Mouse (Mus musculus) myocyte (in vitro differentiated cells): ENCODE measurements at regions not wholly inside any gene's neighbourhood (a gene's known extent, or its start where the extent isn't known, plus 50 kb on each side); places are given as distances from the start of the nearest gene placed in this dataset.

ENCODE experiments used
- H3K27me3 ChIP-seq: one replicate; pipeline ENCODE4 v1.6.1; 2011; ENCODE audit not compliant: control insufficient read depth, insufficient read depth, insufficient read length
- H3K36me3 ChIP-seq: one replicate; pipeline ENCODE4 v1.6.1; 2011; ENCODE audit not compliant: control insufficient read depth, insufficient read depth
- H3K4me2 ChIP-seq: one replicate; pipeline ENCODE4 v1.6.1; 2011; ENCODE audit warnings: low read depth, control low read depth
- H3K4me3 ChIP-seq: one replicate; pipeline ENCODE4 v1.5.1; 2011; ENCODE audit warnings: mild to moderate bottlenecking, control low read depth, moderate library complexity
- H3K79me2 ChIP-seq: one replicate; pipeline ENCODE4 v1.6.1; 2011; ENCODE audit not compliant: control insufficient read depth, insufficient read depth
- H3ac ChIP-seq: one replicate; pipeline ENCODE4 v1.6.1; 2011; ENCODE audit not compliant: control insufficient read depth, insufficient read length
- CEBPB ChIP-seq: IDR thresholded peaks from 2 replicates; pipeline ENCODE4 v1.6.1; 2011; ENCODE audit warnings: mild to moderate bottlenecking, moderate library complexity; ENCODE audit not compliant: poor library complexity, insufficient read depth, severe bottlenecking
- E2F4 ChIP-seq: IDR thresholded peaks from one replicate; pipeline ENCODE4 v1.6.1; 2011; ENCODE audit warnings: mild to moderate bottlenecking, control low read depth, moderate library complexity; ENCODE audit not compliant: insufficient read depth
- MAX ChIP-seq: IDR thresholded peaks from one replicate; pipeline ENCODE4 v1.6.1; 2011; ENCODE audit warnings: low read depth, mild to moderate bottlenecking, control low read depth
- MYOD1 ChIP-seq, 3 experiments: IDR thresholded peaks; one replicate each; pipeline ENCODE4 v1.6.1; 2011; ENCODE audit warnings: control low read depth in 2 of 3, low read depth in 2 of 3, mild to moderate bottlenecking in 2 of 3, moderate library complexity in 1 of 3; ENCODE audit not compliant: insufficient read length in 2 of 3, control insufficient read depth in 1 of 3
- MYOG ChIP-seq, 3 experiments: IDR thresholded peaks; one replicate each; pipeline ENCODE4 v1.6.1; 2011; ENCODE audit warnings: control low read depth in 2 of 3, low read depth in 2 of 3, mild to moderate bottlenecking in 2 of 3; ENCODE audit not compliant: insufficient read length in 2 of 3, control insufficient read depth in 1 of 3, insufficient read depth in 1 of 3
- POLR2A ChIP-seq: IDR thresholded peaks from one replicate; pipeline ENCODE4 v1.6.1; 2011; ENCODE audit warnings: low read depth, mild to moderate bottlenecking, control low read depth, moderate library complexity; ENCODE audit not compliant: insufficient read length
- POLR2AphosphoS2 ChIP-seq: IDR thresholded peaks from one replicate; pipeline ENCODE4 v1.6.1; 2011; ENCODE audit warnings: low read depth, control low read depth; ENCODE audit not compliant: insufficient read length
- REST ChIP-seq: IDR thresholded peaks from one replicate; pipeline ENCODE4 v1.6.1; 2011; ENCODE audit warnings: mild to moderate bottlenecking, control low read depth, moderate library complexity; ENCODE audit not compliant: insufficient read depth, insufficient read length
- SRF ChIP-seq: IDR thresholded peaks from one replicate; pipeline ENCODE4 v1.6.1; 2011; ENCODE audit warnings: low read depth; ENCODE audit not compliant: control insufficient read depth, insufficient read length
- TCF12 ChIP-seq: IDR thresholded peaks from one replicate; pipeline ENCODE4 v1.6.1; 2011; ENCODE audit warnings: mild to moderate bottlenecking, control low read depth; ENCODE audit not compliant: poor library complexity, insufficient read depth, severe bottlenecking
- TCF3 ChIP-seq: IDR thresholded peaks from one replicate; pipeline ENCODE4 v1.6.1; 2011; ENCODE audit warnings: low read depth, control low read depth; ENCODE audit not compliant: insufficient read length
- USF1 ChIP-seq: IDR thresholded peaks from one replicate; pipeline ENCODE4 v1.6.1; 2011; ENCODE audit warnings: low read depth, mild to moderate bottlenecking, control low read depth, moderate library complexity

- Histone ChIP-seq H3K79me2 (no peaks in the 10 kb centered on the region), H3ac (no peak overlapping the region), H3K4me3 (no peak overlapping the region), H3K27me3 (no peaks in the 10 kb centered on the region), H3K4me2 (no peak overlapping the region), H3K36me3 (no peaks in the 10 kb centered on the region)
- TF ChIP-seq TCF3 (no peak), MAX (no peak), MYOD1 (IDR thresholded peaks at IDR 0.05; ENCODE audit: control insufficient read depth in 1 of 3, insufficient read length in 2 of 3, low read depth in 2 of 3) (no peak), MYOG (IDR thresholded peaks at IDR 0.05; ENCODE audit: control insufficient read depth in 1 of 3, insufficient read depth in 1 of 3, insufficient read length in 2 of 3, low read depth in 2 of 3) (no peak), CEBPB (no peak), TCF12 (no peak), SRF (no peak), POLR2AphosphoS2 (no peak), E2F4 (no peak), REST (no peak), USF1 (no peak), POLR2A (no peak)
Observed at GRCm38 (mm10) chr16:55379996-55380395, 82.2 kb upstream of the Zpld1 start.

GRCm38 (mm10) chr16:55379189-55379588 is 81.4 kb upstream of the Zpld1 start:
- no peak for TF ChIP-seq TCF12
- TF ChIP-seq MYOD1 (IDR thresholded peaks at IDR 0.05; ENCODE audit: control insufficient read depth in 1 of 3, insufficient read length in 2 of 3, low read depth in 2 of 3) = no peak
- no peak for TF ChIP-seq MAX
- no peak for TF ChIP-seq REST
- no peak overlapping the region for H3K4me2 ChIP-seq
- H3K79me2 ChIP-seq = no peaks in the 10 kb centered on the region
- H3K4me3 ChIP-seq = no peak overlapping the region
- H3K27me3 ChIP-seq = no peaks in the 10 kb centered on the region
- no peaks in the 10 kb centered on the region for H3K36me3 ChIP-seq
- no peak overlapping the region for H3ac ChIP-seq

GRCm38 (mm10) chr16:55378701-55379100 is 80.9 kb upstream of the Zpld1 start:
- H3K79me2 ChIP-seq = no peaks in the 10 kb centered on the region
- TF ChIP-seq MYOD1 (IDR thresholded peaks at IDR 0.05; ENCODE audit: control insufficient read depth in 1 of 3, insufficient read length in 2 of 3, low read depth in 2 of 3) = no peak
- no peak for TF ChIP-seq USF1
- TF ChIP-seq MYOG (IDR thresholded peaks at IDR 0.05; ENCODE audit: control insufficient read depth in 1 of 3, insufficient read depth in 1 of 3, insufficient read length in 2 of 3, low read depth in 2 of 3) = no peak
- TF ChIP-seq SRF = no peak
- H3ac ChIP-seq = no peak overlapping the region
- no peaks in the 10 kb centered on the region for H3K27me3 ChIP-seq
- no peak overlapping the region for H3K4me2 ChIP-seq
- no peaks in the 10 kb centered on the region for H3K36me3 ChIP-seq
- no peak overlapping the region for H3K4me3 ChIP-seq

- H3K36me3 ChIP-seq = no peaks in the 10 kb centered on the region
- no peak overlapping the region for H3ac ChIP-seq
- no peaks in the 10 kb centered on the region for H3K27me3 ChIP-seq
- TF ChIP-seq CEBPB (no peak), MAX (no peak), MYOG (IDR thresholded peaks at IDR 0.05; ENCODE audit: control insufficient read depth in 1 of 3, insufficient read depth in 1 of 3, insufficient read length in 2 of 3, low read depth in 2 of 3) (no peak), POLR2A (no peak), TCF3 (no peak), USF1 (no peak), TCF12 (no peak), MYOD1 (IDR thresholded peaks at IDR 0.05; ENCODE audit: control insufficient read depth in 1 of 3, insufficient read length in 2 of 3, low read depth in 2 of 3) (no peak), E2F4 (no peak), POLR2AphosphoS2 (no peak), REST (no peak)
- no peak overlapping the region for H3K4me2 ChIP-seq
- no peaks in the 10 kb centered on the region for H3K79me2 ChIP-seq
- H3K4me3 ChIP-seq = no peak overlapping the region
Observed at GRCm38 (mm10) chr16:55375922-55376321, 78.1 kb upstream of the Zpld1 start.

- Histone ChIP-seq H3K79me2 (no peaks in the 10 kb centered on the region), H3K4me3 (no peak overlapping the region), H3K4me2 (no peak overlapping the region), H3K36me3 (no peaks in the 10 kb centered on the region), H3K27me3 (no peaks in the 10 kb centered on the region), H3ac (no peak overlapping the region)
- TF ChIP-seq MYOD1 (IDR thresholded peaks at IDR 0.05; ENCODE audit: control insufficient read depth in 1 of 3, insufficient read length in 2 of 3, low read depth in 2 of 3) (no peak), E2F4 (no peak), TCF12 (no peak), USF1 (no peak), MYOG (IDR thresholded peaks at IDR 0.05; ENCODE audit: control insufficient read depth in 1 of 3, insufficient read depth in 1 of 3, insufficient read length in 2 of 3, low read depth in 2 of 3) (no peak), CEBPB (no peak), MAX (no peak), POLR2AphosphoS2 (no peak), POLR2A (no peak), SRF (no peak), REST (no peak), TCF3 (no peak)
Observed at GRCm38 (mm10) chr16:55357686-55358085, 59.9 kb upstream of the Zpld1 start.
